Mouse (Mus musculus) intestine, embryonic 15.5 days (tissue): ENCODE measurements around the gene Nfe2. TPM values are rescaled to one million over a fixed set of nuclear protein-coding genes. Genes with fewer than 3 reads are reported as not detected.
"Not testable (repeated sequence)": the region's sequence is repeated elsewhere in the genome, so short reads cannot be mapped to it uniquely, and the experiment has no call there.

Source experiments
- ATAC-seq: fragments of 200-750 bp; cut with Nextera tagmentation; 2 replicates; pipeline ENCODE4 v1.8.0; 2017; ENCODE audit warnings: moderate TSS enrichment, moderate library complexity
- H3K27ac ChIP-seq: fragments of 300-500 bp; sonication (generic); 2 replicates; pipeline ENCODE4 v1.5.1; 2015; ENCODE audit warnings: mild to moderate bottlenecking, inconsistent platforms
- H3K27me3 ChIP-seq: fragments of 300-500 bp; sonication (generic); replicated peaks from 2 replicates; pipeline ENCODE4 v1.6.1; 2015; ENCODE audit warnings: inconsistent platforms
- H3K36me3 ChIP-seq: fragments of 300-500 bp; sonication (generic); 2 replicates; pipeline ENCODE4 v1.6.1; 2015; ENCODE audit warnings: inconsistent platforms
- H3K4me1 ChIP-seq: fragments of 300-500 bp; sonication (generic); replicated peaks from 2 replicates; pipeline ENCODE4 v1.6.1; 2015; ENCODE audit warnings: inconsistent platforms
- H3K4me2 ChIP-seq: fragments of 300-500 bp; sonication (generic); replicated peaks from 2 replicates; pipeline ENCODE4 v1.6.1; 2015; ENCODE audit warnings: mild to moderate bottlenecking, inconsistent platforms
- H3K4me3 ChIP-seq: fragments of 300-500 bp; sonication (generic); replicated peaks from 2 replicates; pipeline ENCODE4 v1.5.1; 2015; ENCODE audit warnings: inconsistent platforms
- H3K9ac ChIP-seq: fragments of 300-500 bp; sonication (generic); 2 replicates; pipeline ENCODE4 v1.6.1; 2015; ENCODE audit warnings: inconsistent platforms
- H3K9me3 ChIP-seq: fragments of 300-500 bp; sonication (generic); 2 replicates; pipeline ENCODE4 v1.6.1; 2016; ENCODE audit warnings: inconsistent platforms
- WGBS: fragments of 180-500 bp; shearing (Covaris S2); methylation state at CpG from one replicate; pipeline ENCODE4 v1.1.7; 2015; 5-methylcytosine and 5-hydroxymethylcytosine counted together
- polyA plus RNA-seq: library from polyadenylated mRNA; unstranded; fragments of >200 nt; fragmentation: Nextera tagmentation; extraction: Ambion mirVana; gene quantifications from 2 replicates; pipeline ENCODE4 v1.2.1, GENCODE M21; 2015

Gene Nfe2
- polyA plus RNA-seq, 1 experiment from 2014 or later = 3.5 TPM

DNA sequence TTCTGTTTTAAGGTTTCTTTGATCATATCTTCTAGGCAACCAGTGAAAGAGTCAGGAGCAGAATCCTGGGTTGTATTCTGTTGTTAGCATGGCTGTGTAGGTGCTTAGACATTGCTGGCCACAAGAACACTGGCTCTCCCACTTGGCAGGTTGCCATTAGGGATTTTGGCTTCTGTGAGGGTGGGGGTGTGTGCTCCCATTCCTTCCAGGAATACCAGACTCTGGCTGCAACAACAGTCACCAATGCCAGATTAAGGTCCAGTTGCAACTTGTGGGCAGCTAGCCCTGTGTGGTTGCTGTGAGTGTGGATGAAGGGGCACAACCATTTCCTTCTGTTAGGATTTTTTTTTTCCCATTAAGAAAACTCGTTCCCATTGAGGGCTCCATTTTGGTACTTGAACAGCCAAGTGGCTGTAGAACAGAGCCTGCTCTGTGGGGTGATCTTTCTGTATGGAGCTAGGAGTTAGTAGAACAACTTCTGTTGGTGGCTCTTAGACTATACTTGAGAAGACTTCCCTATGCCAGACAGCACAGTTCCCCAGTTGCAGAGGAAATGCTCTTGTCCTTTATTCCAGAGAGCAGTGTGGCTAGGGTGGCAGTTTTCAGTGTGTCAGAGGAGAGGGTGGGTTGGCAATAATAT is 27.7 kb upstream of the Nfe2 start:
- peaks cover 12% of the 10 kb centered on the region for H3K4me1 ChIP-seq
- WGBS = 68% methylated on average over 1 of the region's 1 CpGs
- H3K9me3 ChIP-seq = no peaks in the 10 kb centered on the region
- no peak overlapping the region for H3K4me2 ChIP-seq
- no peaks in the 10 kb centered on the region for H3K27me3 ChIP-seq
- no peak overlapping the region for H3K4me3 ChIP-seq
- H3K36me3 ChIP-seq = no peaks in the 10 kb centered on the region; the same call in 1 of the 2 replicates
- H3K27ac ChIP-seq = no peak overlapping the region
- ATAC-seq = no peak
- no peak overlapping the region for H3K9ac ChIP-seq

DNA sequence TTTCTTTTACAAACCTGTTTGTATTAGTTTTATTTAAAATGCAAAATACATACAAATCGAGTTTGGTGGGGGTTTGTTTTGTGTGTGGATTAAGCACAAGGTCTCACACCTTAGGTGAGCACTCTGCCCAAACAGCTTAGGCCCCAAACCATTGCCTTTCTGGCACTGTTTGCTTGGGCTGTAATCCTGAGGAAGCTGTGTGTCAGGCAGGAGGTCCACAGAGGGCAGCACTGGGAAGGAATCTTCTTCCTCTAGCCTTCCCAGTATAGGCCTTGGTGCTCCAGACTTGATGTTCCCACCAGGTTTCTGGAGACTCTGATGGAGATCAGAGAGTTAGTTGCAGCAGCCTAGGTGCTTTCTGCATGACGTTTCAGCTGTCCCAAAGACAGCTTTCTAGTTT is 26.4 kb upstream of the Nfe2 start:
- H3K9me3 ChIP-seq = no peaks in the 10 kb centered on the region
- H3K4me1 ChIP-seq = peaks cover 14% of the 10 kb centered on the region
- H3K27ac ChIP-seq = no peak overlapping the region
- H3K9ac ChIP-seq = no peak overlapping the region
- H3K27me3 ChIP-seq = no peaks in the 10 kb centered on the region
- H3K4me2 ChIP-seq = no peak overlapping the region
- WGBS = 43% methylated on average over 2 of the region's 2 CpGs
- no peaks in the 10 kb centered on the region for H3K36me3 ChIP-seq
- no peak for ATAC-seq
- H3K4me3 ChIP-seq = no peak overlapping the region

DNA sequence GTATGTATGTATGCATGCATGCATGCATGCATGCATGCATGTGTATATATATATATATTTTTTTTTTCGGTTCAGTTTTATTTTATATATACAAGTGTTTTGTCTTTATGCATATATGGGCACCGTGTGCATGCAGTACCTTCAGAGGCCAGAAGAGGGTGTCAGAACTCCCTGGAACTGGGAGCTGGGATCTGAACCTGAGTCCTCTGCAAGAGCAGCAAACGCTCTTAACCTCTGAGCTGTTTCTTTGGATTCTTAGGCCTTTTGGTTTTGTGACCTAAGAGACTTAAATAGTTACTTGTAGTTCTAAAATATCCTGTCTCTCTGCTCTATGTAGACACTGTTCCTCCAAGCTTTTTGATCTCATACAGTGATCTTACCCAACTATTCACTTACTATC is 25.9 kb upstream of the Nfe2 start:
- 65% methylated on average over 3 of the region's 3 CpGs for WGBS
- Histone ChIP-seq H3K9me3 (no peaks in the 10 kb centered on the region), H3K4me3 (no peak overlapping the region), H3K27ac (no peak overlapping the region), H3K9ac (no peak overlapping the region), H3K4me2 (no peak overlapping the region), H3K4me1 (peaks cover 13% of the 10 kb centered on the region), H3K36me3 (no peaks in the 10 kb centered on the region), H3K27me3 (no peaks in the 10 kb centered on the region)
- no peak for ATAC-seq

DNA sequence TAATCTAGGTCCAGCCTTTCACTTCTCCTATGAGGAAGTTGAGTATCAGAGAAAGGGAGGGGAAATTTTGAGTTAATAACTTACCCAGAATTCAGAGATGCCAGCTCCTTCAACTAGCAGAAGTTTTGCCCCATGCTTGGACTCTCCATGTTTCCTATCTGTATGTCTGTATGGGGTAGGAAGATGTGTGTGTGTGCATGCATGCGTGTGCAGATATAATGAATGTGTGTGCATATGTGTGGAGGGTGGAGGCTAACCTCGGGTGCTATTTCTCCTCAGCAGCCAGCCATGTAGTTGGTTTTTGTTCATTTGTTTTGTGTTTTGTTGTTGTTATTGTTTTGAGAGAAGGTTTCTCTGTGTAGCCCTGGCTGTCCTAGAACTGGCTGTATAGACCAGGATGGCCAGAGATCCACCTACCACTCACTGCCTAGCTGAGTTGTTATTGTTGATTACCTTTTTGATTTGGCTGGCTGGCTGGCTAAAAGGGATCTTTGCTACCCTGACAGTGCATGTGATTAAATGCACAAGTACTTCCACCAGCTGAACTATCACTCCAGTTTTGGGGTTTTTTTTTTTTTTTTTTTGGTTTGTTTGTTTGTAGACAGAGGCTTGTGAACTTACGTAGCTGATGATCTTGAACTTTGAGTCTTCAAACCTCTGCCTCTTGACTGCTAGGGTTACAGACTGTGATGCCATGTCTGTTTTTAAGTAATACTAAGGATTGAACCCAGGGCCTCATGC is 23.4 kb upstream of the Nfe2 start:
- peaks cover 24% of the 10 kb centered on the region for H3K4me1 ChIP-seq
- H3K4me3 ChIP-seq = no peak overlapping the region
- no peaks in the 10 kb centered on the region for H3K36me3 ChIP-seq
- H3K9ac ChIP-seq = no peak overlapping the region
- H3K4me2 ChIP-seq = no peak overlapping the region; the same call in 1 of the 2 replicates
- WGBS = 68% methylated on average over 3 of the region's 3 CpGs
- no peaks in the 10 kb centered on the region for H3K9me3 ChIP-seq
- H3K27me3 ChIP-seq = no peaks in the 10 kb centered on the region
- H3K27ac ChIP-seq = peak overlapping the region; percentile 37; the same call in 1 of the 2 replicates
- no peak; the same call in 1 of the 2 replicates for ATAC-seq

DNA sequence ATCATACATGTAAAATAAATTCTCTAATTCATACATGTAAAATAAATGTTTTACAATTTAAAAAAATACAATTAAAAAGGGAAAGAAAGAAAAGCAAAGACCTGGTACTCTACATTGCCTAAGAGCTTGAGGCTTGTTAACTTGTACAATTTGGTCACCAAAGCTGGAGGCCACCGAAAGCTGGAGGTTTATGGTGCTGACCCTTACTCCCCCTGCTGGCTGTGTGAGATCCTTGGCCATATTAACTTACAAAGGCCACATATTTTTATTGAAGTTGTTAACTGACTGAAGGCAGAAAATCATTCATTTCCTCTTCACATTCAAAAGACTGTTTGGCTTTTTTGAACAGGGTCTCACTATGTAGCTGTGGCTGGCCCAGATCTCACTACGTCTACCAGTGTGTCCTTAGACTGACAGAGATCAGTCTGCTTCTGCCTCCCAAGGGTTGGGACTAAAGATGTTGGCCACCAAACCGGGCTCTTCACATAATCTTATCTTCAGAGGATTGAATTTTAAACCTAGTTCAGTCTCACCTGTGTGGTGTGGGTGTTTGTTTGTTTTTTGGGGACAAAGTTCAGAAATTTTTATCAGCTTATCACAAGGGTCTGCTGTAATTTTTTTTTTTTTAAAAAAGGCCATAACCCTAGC is 22.7 kb upstream of the Nfe2 start:
- ATAC-seq = peak; percentile 82
- no peak overlapping the region for H3K4me3 ChIP-seq
- H3K27ac ChIP-seq = 0 out of 2 replicates have a peak overlapping the region, but pooled peaks have one; percentile 37
- H3K27me3 ChIP-seq = no peaks in the 10 kb centered on the region
- no peak overlapping the region for H3K4me2 ChIP-seq
- H3K9me3 ChIP-seq = no peaks in the 10 kb centered on the region
- peaks cover 25% of the 10 kb centered on the region for H3K4me1 ChIP-seq
- no peaks in the 10 kb centered on the region for H3K36me3 ChIP-seq
- WGBS = 46% methylated on average over 3 of the region's 3 CpGs
- no peak overlapping the region for H3K9ac ChIP-seq

DNA sequence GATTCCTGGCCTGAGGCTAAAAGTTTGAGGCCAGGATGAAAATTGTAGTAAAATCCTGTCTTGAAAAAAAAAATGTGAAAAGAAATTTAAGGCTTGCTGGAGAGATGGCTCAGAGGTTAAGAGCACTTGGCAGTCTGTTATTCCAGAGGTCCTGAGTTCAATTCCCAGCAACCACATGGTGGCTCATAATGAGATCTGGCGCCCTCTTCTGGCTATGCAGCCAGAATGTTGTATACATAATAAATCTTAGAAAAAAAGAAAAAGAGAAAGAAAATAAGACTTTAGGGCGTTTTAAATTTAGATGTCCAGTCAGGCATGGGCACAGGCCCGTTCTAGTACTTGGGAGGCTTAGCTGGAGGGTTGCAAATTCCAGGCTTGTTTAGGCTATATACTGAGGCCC is 21.5 kb upstream of the Nfe2 start:
- ATAC-seq = no peak
- Histone ChIP-seq H3K36me3 (no peaks in the 10 kb centered on the region), H3K4me1 (peaks cover 19% of the 10 kb centered on the region), H3K4me3 (no peak overlapping the region), H3K9me3 (no peaks in the 10 kb centered on the region), H3K27me3 (no peaks in the 10 kb centered on the region), H3K27ac (no peak overlapping the region), H3K4me2 (no peak overlapping the region), H3K9ac (no peak overlapping the region)
- 59% methylated on average over 3 of the region's 3 CpGs for WGBS

DNA sequence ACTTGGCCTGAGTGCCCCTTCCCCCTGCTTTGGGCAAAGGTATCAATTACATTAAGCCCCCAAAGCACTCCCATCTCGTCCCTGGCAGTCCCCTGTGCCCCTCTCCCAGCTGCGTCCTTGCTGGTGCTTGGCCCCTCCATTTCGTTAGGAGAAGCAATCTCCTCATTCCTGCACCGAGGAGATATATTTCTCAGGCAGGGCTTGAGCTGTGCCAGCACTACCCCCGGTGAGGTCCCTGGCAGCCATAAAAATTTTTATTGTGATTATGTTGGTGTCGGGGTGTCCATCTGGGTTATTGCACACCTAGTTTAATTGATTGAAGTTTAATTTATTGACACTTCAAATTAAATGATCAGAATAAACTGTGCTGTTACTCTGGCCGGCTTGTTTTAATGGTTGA is 19.7 kb upstream of the Nfe2 start:
- Histone ChIP-seq H3K27me3 (no peaks in the 10 kb centered on the region), H3K36me3 (no peaks in the 10 kb centered on the region), H3K9ac (no peak overlapping the region), H3K4me1 (peaks cover 25% of the 10 kb centered on the region), H3K27ac (peak overlapping the region; percentile 44; the same call in 1 of the 2 replicates), H3K9me3 (no peaks in the 10 kb centered on the region), H3K4me3 (no peak overlapping the region), H3K4me2 (no peak overlapping the region; the same call in 1 of the 2 replicates)
- ATAC-seq = no peak
- WGBS = 48% methylated on average over 7 of the region's 7 CpGs

DNA sequence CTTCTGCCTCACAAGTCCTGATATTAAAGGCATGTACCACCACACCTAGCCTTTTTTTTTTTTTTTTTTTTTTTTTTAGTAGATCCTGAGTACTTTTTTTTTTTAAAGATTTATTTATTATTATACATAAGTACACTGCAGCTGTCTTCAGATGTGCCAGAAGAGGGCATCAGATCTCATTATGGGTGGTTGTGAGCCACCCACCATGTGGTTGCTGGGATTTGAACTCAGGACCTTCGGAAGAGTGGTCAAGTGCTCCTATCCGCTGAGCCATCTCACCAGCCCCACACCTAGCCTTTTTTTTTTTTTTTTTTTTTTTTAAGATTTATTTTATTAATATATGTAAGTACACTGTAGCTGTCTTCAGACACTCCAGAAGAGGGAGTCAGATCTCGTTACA is 17.7 kb upstream of the Nfe2 start:
- not testable (repeated sequence) for H3K27me3 ChIP-seq, H3K9ac ChIP-seq, H3K36me3 ChIP-seq, H3K27ac ChIP-seq, ATAC-seq, H3K4me3 ChIP-seq, H3K4me2 ChIP-seq, H3K9me3 ChIP-seq
- peaks cover 25% of the 10 kb centered on the region for H3K4me1 ChIP-seq
- 81% methylated on average over 3 of the region's 3 CpGs for WGBS

DNA sequence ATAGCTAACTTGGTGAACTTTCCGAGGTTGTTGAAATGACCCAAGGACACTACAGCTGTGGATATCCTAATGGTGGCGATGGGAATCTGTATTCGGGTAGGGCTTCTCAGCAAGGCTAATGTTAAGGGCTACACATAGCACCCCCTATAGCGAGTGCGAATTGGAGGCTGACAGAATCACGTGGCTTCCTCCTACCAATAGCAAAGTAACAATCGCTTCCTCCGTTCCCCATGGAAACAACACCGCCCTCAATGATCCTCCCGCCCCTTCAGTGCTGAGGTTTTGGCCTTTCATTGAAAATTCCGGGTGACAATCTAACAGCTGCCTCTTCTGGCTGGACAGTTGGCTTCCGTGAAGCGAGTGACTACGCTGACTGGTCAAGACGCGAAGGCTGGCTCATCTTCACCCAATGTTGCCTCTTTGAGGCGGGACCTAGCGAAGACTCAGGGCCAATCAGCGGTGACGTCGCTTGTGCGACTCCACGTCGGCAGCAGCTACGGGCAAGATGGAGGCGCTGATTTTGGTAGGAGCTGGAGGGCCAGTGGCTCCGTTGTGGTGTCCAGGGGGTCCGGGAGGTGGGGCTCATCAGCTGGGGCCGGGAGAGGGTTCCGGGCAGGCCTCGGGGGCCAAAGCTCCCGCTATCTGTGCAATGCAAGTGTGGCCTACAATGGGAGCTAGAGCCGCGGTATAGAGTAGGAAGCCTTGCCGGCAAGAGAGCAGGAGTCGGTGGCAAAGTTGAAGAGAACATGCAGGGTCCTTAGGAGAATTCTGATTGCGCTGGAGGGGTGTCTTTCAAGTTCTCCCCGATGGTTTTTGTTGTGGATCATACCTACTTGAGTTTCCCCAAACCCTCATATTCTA is 14.4 kb upstream of the Nfe2 start, which contains the start of gene Copz1:
Gene Copz1, plus strand, starts transcription at position 296 of the 861 bp plus-strand sequence.
- Histone ChIP-seq H3K9ac (peak within 1 kb of the TSS; percentile 91), H3K9me3 (no peaks in the 10 kb centered on the region), H3K4me1 (peaks cover 14% of the 10 kb centered on the region), H3K27ac (peak within 1 kb of the TSS; percentile 44; the same call in 1 of the 2 replicates), H3K4me3 (peak within 1 kb of the TSS; percentile 84), H3K4me2 (peak within 1 kb of the TSS; percentile 66), H3K27me3 (no peaks in the 10 kb centered on the region), H3K36me3 (no peaks in the 10 kb centered on the region)
- peak; percentile 100 for ATAC-seq
- WGBS = under 1% methylated on average over 38 of the region's 38 CpGs

DNA sequence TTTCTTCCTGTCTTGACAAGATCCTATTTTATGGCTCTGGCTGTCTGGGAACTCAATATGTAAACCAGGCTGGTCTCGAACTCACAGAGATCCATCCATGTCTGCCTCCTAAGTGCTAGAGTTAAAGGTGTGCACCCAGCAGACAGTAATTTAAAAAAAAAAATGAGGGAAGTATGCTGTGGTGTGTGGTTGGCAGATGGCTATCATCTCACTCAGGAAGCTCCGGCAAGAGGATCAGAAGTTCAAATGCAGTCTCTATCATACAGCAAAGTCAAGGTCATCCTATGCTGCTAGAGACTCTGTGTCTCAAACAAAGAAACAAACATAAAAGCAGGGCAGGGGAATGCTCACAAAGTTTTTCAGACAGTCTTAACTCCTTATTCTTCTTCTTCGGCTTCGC is 10.7 kb upstream of the Nfe2 start:
- 74% methylated on average over 4 of the region's 4 CpGs for WGBS
- H3K27me3 ChIP-seq = no peaks in the 10 kb centered on the region
- no peak for ATAC-seq

DNA sequence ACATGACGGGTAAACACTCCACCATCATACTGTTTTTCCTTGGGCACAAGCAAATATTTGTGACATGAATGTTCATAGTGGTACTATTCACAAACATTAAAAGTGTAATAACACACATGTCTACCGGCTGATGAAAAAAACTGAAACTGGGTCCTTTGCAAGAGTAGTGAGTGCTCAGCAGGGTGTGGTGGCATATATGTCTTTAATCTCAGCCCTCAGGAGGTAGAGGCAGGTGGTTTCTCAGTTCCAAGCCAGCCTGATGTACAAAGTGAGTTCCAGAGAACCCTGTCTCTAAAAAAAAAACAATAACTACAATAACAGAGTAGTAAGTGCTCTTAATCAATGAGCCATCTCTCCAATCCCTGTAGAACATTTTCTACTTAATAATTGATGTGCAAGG is 6.6 kb upstream of the Nfe2 start:
- Histone ChIP-seq H3K9ac (no peak overlapping the region), H3K4me1 (no peaks in the 10 kb centered on the region), H3K4me3 (no peak overlapping the region), H3K36me3 (no peaks in the 10 kb centered on the region), H3K4me2 (no peak overlapping the region), H3K27me3 (no peaks in the 10 kb centered on the region), H3K27ac (no peak overlapping the region), H3K9me3 (no peaks in the 10 kb centered on the region)
- WGBS = 85% methylated on average over 2 of the region's 2 CpGs
- ATAC-seq = no peak

More for the DNA sequence above, 10.7 kb upstream of the Nfe2 start:
- Histone ChIP-seq H3K36me3 (no peaks in the 10 kb centered on the region), H3K4me3 (no peak overlapping the region), H3K4me1 (peaks cover 2% of the 10 kb centered on the region; the same call in 1 of the 2 replicates), H3K27ac (no peak overlapping the region), H3K4me2 (no peak overlapping the region), H3K9me3 (no peaks in the 10 kb centered on the region), H3K9ac (no peak overlapping the region)

DNA sequence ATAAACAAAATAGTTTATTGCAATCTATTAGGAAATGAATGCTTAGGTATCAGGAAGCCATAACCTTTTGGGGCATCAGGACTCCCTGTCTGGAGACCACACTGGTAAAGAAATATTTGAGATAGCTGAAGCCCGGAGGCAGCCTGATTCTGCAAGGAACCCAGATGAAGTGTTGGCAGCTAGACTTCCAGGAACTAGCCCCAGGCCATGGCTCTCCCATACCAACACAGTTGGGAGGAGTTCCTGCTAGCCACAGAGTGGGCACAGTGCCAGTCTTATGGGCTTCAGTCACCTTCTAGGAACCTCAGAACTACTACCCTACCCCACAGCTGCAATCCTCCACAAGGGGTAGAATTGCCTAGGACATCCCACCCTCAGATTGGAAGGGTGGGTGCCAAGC is 1.8 kb upstream of the Nfe2 start:
- H3K4me2 ChIP-seq = no peak overlapping the region
- no peaks in the 10 kb centered on the region for H3K36me3 ChIP-seq
- no peak overlapping the region for H3K27ac ChIP-seq
- H3K4me1 ChIP-seq = peaks cover 14% of the 10 kb centered on the region
- H3K9ac ChIP-seq = no peak overlapping the region
- H3K27me3 ChIP-seq = no peaks in the 10 kb centered on the region
- H3K9me3 ChIP-seq = no peaks in the 10 kb centered on the region
- WGBS = 61% methylated on average over 1 of the region's 1 CpGs
- ATAC-seq = no peak
- no peak overlapping the region for H3K4me3 ChIP-seq
